Mouse (Mus musculus): ENCODE data around the gene Glrx2. TPM values are rescaled to one million over a fixed set of nuclear protein-coding genes. Genes with fewer than 3 reads are reported as not detected.

The Glrx2 gene
- polyA plus RNA-seq, 1 experiment from 2014 or later = 131 TPM

DNA sequence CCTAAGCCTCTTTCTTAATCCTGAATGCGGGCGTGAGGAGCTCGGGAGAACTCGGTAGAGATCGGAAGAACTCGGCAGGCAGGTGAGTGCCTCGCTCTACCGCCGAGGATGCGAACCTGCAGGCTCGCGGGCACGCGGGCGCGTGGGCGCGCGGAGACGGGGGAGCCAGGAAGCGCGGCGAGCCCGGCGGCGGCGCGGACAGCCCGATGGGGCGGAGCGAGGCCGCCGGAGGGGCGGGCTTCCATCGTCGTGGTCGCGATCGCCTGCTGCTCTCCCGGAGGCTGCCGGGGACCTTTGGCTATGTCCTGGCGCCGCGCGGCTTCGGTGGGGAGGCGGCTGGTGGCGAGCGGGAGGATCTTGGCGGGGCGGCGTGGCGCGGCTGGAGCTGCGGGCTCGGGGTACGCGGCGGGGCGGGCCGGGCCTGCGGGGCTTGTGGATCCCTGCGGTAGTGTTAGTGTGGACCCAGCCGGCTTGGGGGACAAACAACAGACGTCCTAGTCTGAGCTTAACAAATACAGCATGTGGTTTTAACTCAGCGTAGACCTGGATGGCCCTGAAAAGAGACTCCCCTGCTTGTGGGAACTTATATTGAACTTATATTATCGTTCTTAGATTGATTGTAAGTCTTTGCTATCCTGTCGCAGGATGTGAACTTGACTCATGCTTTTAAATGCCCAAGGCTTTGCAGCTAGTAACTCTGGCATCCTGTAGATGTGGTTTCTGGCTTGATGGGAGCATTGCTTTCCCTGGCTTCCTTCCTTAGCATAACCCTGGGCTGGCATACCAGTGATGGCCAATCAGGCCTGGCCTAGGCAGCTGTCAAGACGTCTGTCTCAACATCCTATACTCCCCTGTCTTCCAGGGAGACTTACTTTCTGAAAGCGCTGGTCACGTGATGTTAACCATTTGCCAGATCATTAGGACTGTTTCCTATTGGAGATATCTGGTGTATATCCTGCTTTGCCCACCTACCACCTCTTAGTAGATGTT lies 23.5 kb downstream of the Glrx2 start:
- Histone ChIP-seq H3K4me3 (ENCODE audit: low read depth, low read length) (peak overlapping the region; percentile 72), H3K9me3 (replicated peaks; ENCODE audit: control insufficient read depth, low read length) (no peaks in the 10 kb centered on the region), H3K27ac (ENCODE audit: low read depth, low read length) (peak overlapping the region; percentile 91), H3K4me1 (ENCODE audit: control insufficient read depth, insufficient read depth, low read length) (peaks cover 7% of the 10 kb centered on the region), H3K27me3 (replicated peaks; ENCODE audit: control insufficient read depth, insufficient read depth, low read length) (no peaks in the 10 kb centered on the region), H3K9ac (ENCODE audit: low read length) (peak overlapping the region; percentile 88), H3K4me2 (ENCODE audit: low read length) (peak overlapping the region; percentile 80), H3K36me3 (ENCODE audit: control insufficient read depth, insufficient read depth, low read length) (peaks cover 16% of the 10 kb centered on the region)
- WGBS = 2% methylated on average over 70 of the region's 71 CpGs
- peak; percentile 89 for ATAC-seq
- DNase-seq (ENCODE audit: low spot score) = peak; percentile 93

DNA sequence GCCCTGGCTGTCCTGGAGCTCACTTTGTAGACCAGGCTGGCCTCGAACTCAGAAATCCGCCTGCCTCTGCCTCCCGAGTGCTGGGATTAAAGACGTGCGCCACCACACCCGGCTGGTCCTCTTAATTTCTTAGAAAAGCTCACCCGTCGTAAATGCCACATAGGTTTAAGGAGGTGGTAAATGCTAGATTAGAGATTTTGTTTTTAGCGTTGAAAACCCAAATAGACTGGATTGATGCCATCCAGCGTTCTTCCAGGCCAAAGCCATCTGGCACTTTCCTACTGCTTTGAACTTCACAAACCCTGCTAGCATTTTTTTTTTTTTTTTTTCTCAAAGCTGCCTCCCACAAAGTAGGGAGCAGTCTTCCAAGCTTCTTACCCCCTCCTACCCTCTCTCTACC lies 24.4 kb downstream of the Glrx2 start:
- H3K27ac ChIP-seq (ENCODE audit: low read depth, low read length) = no peak overlapping the region
- peak; percentile 16 for DNase-seq (ENCODE audit: low spot score)
- H3K27me3 ChIP-seq (replicated peaks; ENCODE audit: control insufficient read depth, insufficient read depth, low read length) = no peaks in the 10 kb centered on the region
- peak overlapping the region; percentile 80 for H3K4me2 ChIP-seq (ENCODE audit: low read length)
- H3K4me3 ChIP-seq (ENCODE audit: low read depth, low read length) = no peak overlapping the region
- peaks cover 26% of the 10 kb centered on the region for H3K36me3 ChIP-seq (ENCODE audit: control insufficient read depth, insufficient read depth, low read length)
- 73% methylated on average over 9 of the region's 10 CpGs for WGBS
- no peaks in the 10 kb centered on the region for H3K9me3 ChIP-seq (replicated peaks; ENCODE audit: control insufficient read depth, low read length)
- no peak for ATAC-seq
- H3K9ac ChIP-seq (ENCODE audit: low read length) = no peak overlapping the region
- H3K4me1 ChIP-seq (ENCODE audit: control insufficient read depth, insufficient read depth, low read length) = peaks cover 7% of the 10 kb centered on the region

DNA sequence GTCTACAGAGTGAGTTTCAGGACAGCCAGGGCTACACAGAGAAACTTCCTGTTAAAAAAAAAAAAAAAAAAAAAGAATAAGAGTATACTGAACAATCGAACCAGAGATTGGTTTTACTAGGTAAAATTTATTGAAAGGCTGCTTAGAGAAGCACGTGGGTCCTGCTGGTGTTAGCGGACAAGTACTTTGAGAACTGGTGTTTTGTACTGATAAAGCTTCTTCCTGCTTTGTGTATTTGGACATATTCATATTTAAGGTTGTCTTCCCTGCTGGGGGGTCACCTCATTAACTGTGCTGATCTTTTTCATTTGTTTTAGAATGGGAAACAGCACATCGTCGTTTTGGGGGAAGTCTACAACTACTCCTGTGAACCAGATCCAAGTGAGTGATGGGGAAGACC lies 25.2 kb downstream of the Glrx2 start:
- no peak overlapping the region for H3K9ac ChIP-seq (ENCODE audit: low read length)
- DNase-seq (ENCODE audit: low spot score) (no peak), ATAC-seq (no peak)
- no peaks in the 10 kb centered on the region for H3K27me3 ChIP-seq (replicated peaks; ENCODE audit: control insufficient read depth, insufficient read depth, low read length)
- H3K4me3 ChIP-seq (ENCODE audit: low read depth, low read length) = no peak overlapping the region
- H3K9me3 ChIP-seq (replicated peaks; ENCODE audit: control insufficient read depth, low read length) = no peaks in the 10 kb centered on the region
- peaks cover 32% of the 10 kb centered on the region for H3K36me3 ChIP-seq (ENCODE audit: control insufficient read depth, insufficient read depth, low read length)
- WGBS = 61% methylated on average over 5 of the region's 5 CpGs
- peaks cover 7% of the 10 kb centered on the region for H3K4me1 ChIP-seq (ENCODE audit: control insufficient read depth, insufficient read depth, low read length)
- H3K27ac ChIP-seq (ENCODE audit: low read depth, low read length) = no peak overlapping the region
- no peak overlapping the region for H3K4me2 ChIP-seq (ENCODE audit: low read length)

DNA sequence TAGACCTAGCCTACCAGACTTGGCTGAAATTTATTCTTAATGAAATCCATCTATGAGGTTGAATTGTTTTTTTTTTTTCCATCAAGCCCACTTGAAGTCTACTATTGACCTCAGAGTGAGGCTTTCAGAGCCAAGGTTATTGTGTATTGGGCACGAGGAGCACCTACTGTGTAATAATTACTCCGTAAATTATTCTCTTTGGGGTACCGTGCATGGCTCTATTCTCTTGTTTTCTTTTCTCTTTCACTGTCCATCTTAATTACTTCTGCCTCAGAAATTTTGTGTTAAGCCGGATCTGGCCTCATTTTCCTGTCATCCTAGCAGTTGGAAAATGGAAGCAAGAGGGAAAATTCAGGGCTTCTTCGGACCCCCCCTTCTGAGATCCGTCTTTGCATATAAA lies 26.0 kb downstream of the Glrx2 start:
- H3K4me1 ChIP-seq (ENCODE audit: control insufficient read depth, insufficient read depth, low read length) = peaks cover 7% of the 10 kb centered on the region
- 0 out of 2 replicates have a peak overlapping the region, but pooled peaks have one; percentile 1 for H3K4me2 ChIP-seq (ENCODE audit: low read length)
- no peaks in the 10 kb centered on the region for H3K27me3 ChIP-seq (replicated peaks; ENCODE audit: control insufficient read depth, insufficient read depth, low read length)
- 6% methylated on average over 6 of the region's 6 CpGs for WGBS
- H3K27ac ChIP-seq (ENCODE audit: low read depth, low read length) = peak overlapping the region; percentile 53; the same call in 1 of the 2 replicates
- no peak overlapping the region for H3K4me3 ChIP-seq (ENCODE audit: low read depth, low read length)
- H3K9ac ChIP-seq (ENCODE audit: low read length) = no peak overlapping the region
- peaks cover 40% of the 10 kb centered on the region for H3K36me3 ChIP-seq (ENCODE audit: control insufficient read depth, insufficient read depth, low read length)
- no peaks in the 10 kb centered on the region for H3K9me3 ChIP-seq (replicated peaks; ENCODE audit: control insufficient read depth, low read length)
- peak; percentile 45 for ATAC-seq
- peak; percentile 77 for DNase-seq (ENCODE audit: low spot score)

DNA sequence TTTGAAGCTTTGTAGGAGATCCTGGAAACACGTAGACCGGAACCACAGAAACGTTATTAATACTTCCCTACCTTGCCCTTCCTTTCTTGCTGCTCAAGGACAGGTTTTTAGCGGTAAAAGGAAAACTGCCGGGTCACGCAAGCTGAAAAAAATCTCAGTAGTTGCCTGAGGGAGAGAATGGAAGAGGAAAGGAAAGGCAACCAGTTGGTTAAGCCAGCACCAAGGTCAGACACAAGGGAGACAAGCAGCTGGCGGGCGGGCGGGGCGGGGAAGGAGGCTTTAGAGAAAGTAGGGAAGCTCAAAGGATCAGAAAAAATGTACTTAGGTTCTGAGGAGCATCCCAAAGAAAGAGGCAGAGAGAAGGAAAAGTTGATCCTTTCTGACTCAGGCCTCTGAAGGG lies 29.7 kb downstream of the Glrx2 start:
- Histone ChIP-seq H3K27ac (ENCODE audit: low read depth, low read length) (no peak overlapping the region), H3K4me1 (ENCODE audit: control insufficient read depth, insufficient read depth, low read length) (peaks cover under 1% of the 10 kb centered on the region), H3K4me2 (ENCODE audit: low read length) (no peak overlapping the region), H3K4me3 (ENCODE audit: low read depth, low read length) (no peak overlapping the region), H3K9me3 (replicated peaks; ENCODE audit: control insufficient read depth, low read length) (no peaks in the 10 kb centered on the region), H3K27me3 (replicated peaks; ENCODE audit: control insufficient read depth, insufficient read depth, low read length) (no peaks in the 10 kb centered on the region), H3K36me3 (ENCODE audit: control insufficient read depth, insufficient read depth, low read length) (peaks cover 51% of the 10 kb centered on the region), H3K9ac (ENCODE audit: low read length) (no peak overlapping the region)
- no peak for DNase-seq (ENCODE audit: low spot score)
- 86% methylated on average over 10 of the region's 10 CpGs for WGBS
- ATAC-seq = no peak

DNA sequence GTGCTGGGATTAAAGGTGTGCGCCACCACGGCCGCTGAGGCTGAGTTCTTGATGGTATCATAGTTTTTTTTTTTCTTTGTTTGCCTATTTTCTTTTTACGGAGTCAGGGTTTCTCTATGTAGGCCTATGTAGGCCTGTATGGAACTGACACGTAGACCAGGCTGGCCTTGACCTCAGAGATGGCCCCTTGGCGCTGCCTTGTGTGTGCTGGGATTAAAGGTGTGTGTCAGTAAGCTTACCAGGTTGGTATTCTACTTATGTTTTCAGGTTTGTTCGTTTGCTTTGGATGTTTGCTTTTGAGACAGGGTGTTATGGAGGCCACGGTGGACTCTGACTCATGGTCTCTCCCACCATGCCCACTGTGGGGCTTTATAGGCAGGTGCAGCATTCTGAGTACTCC lies 46.0 kb downstream of the Glrx2 start:
- ATAC-seq (no peak), DNase-seq (ENCODE audit: low spot score) (no peak)
- Histone ChIP-seq H3K27me3 (replicated peaks; ENCODE audit: control insufficient read depth, insufficient read depth, low read length) (no peaks in the 10 kb centered on the region), H3K36me3 (ENCODE audit: control insufficient read depth, insufficient read depth, low read length) (peaks cover 84% of the 10 kb centered on the region), H3K9me3 (replicated peaks; ENCODE audit: control insufficient read depth, low read length) (no peaks in the 10 kb centered on the region), H3K4me2 (ENCODE audit: low read length) (no peak overlapping the region), H3K4me1 (ENCODE audit: control insufficient read depth, insufficient read depth, low read length) (no peaks in the 10 kb centered on the region), H3K27ac (ENCODE audit: low read depth, low read length) (no peak overlapping the region), H3K9ac (ENCODE audit: low read length) (no peak overlapping the region), H3K4me3 (ENCODE audit: low read depth, low read length) (no peak overlapping the region)
- WGBS = 95% methylated on average over 8 of the region's 8 CpGs

DNA sequence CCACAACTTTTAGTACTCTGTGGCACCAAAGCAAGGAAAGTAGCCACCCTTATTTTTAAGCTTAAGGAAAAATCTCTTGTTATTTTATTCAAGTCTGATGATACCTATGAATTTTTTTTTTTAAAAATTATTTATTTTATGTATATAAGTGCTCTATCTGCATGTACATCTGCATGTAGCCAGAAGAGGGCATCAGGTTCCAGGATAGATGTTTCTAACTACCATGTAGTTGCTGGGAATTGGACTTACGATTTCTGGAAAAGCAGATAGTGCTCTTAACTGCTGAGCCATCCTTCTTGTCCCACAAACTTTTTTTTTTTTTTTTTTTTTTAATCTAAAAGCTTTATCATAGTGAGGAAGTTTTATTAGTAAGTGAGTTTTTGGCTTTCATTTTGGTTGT lies 48.3 kb downstream of the Glrx2 start:
- Histone ChIP-seq H3K9me3 (replicated peaks; ENCODE audit: control insufficient read depth, low read length) (no peaks in the 10 kb centered on the region), H3K27me3 (replicated peaks; ENCODE audit: control insufficient read depth, insufficient read depth, low read length) (no peaks in the 10 kb centered on the region), H3K27ac (ENCODE audit: low read depth, low read length) (no peak overlapping the region), H3K36me3 (ENCODE audit: control insufficient read depth, insufficient read depth, low read length) (peaks cover 67% of the 10 kb centered on the region), H3K4me3 (ENCODE audit: low read depth, low read length) (no peak overlapping the region), H3K4me2 (ENCODE audit: low read length) (no peak overlapping the region), H3K4me1 (ENCODE audit: control insufficient read depth, insufficient read depth, low read length) (no peaks in the 10 kb centered on the region), H3K9ac (ENCODE audit: low read length) (no peak overlapping the region)
- ATAC-seq = no peak
- 79% methylated on average over 1 of the region's 1 CpGs for WGBS
- DNase-seq (ENCODE audit: low spot score) = peak; percentile 32

DNA sequence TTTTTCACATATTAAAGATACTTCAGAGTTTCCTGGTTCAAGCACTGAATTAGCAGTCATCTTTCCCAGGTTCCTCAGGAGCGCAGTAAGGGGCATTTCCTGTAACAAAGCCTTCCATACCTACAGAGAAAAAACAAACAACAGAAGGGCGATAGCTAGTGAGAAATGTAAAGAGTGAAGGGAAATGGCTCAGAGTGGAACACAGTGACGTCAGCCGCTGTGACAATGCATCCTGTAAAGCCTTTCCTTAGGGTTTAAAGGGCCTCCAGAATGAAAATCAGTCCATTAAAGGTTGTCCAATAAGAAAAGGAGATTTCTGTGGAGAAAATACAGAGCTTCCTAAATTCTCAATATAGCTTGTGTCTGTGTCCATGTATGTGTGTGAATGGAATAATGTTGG lies 49.7 kb downstream of the Glrx2 start:
- no peak overlapping the region for H3K27ac ChIP-seq (ENCODE audit: low read depth, low read length)
- no peak overlapping the region for H3K4me3 ChIP-seq (ENCODE audit: low read depth, low read length)
- H3K27me3 ChIP-seq (replicated peaks; ENCODE audit: control insufficient read depth, insufficient read depth, low read length) = no peaks in the 10 kb centered on the region
- no peak overlapping the region for H3K4me2 ChIP-seq (ENCODE audit: low read length)
- H3K9me3 ChIP-seq (replicated peaks; ENCODE audit: control insufficient read depth, low read length) = no peaks in the 10 kb centered on the region
- H3K9ac ChIP-seq (ENCODE audit: low read length) = no peak overlapping the region
- DNase-seq (ENCODE audit: low spot score) (no peak), ATAC-seq (no peak)
- WGBS = 89% methylated on average over 4 of the region's 4 CpGs
- H3K36me3 ChIP-seq (ENCODE audit: control insufficient read depth, insufficient read depth, low read length) = peaks cover 67% of the 10 kb centered on the region
- no peaks in the 10 kb centered on the region for H3K4me1 ChIP-seq (ENCODE audit: control insufficient read depth, insufficient read depth, low read length)

DNA sequence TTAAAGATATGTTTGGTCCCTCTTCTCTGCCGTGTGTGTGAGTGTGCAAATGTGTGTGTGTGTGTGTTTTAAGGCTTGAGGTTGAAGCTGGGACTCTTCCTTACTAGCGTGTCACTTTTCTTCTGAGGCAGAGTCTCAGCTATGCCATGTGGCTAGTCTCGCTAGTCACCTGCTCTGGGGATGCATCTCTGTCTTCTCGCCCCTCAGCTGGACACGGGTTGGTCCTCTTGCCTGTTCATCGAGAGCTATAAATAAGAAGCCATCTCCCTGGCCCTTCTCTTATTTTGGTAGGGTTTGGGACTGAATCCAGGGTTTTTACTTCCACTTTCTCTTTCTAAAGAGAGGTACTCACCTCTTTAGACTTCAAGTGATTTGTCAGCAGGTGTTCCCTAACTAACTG lies 50.1 kb downstream of the Glrx2 start:
- Histone ChIP-seq H3K4me2 (ENCODE audit: low read length) (no peak overlapping the region), H3K27me3 (replicated peaks; ENCODE audit: control insufficient read depth, insufficient read depth, low read length) (no peaks in the 10 kb centered on the region), H3K36me3 (ENCODE audit: control insufficient read depth, insufficient read depth, low read length) (peaks cover 62% of the 10 kb centered on the region), H3K9ac (ENCODE audit: low read length) (no peak overlapping the region), H3K27ac (ENCODE audit: low read depth, low read length) (no peak overlapping the region), H3K4me3 (ENCODE audit: low read depth, low read length) (no peak overlapping the region), H3K4me1 (ENCODE audit: control insufficient read depth, insufficient read depth, low read length) (no peaks in the 10 kb centered on the region), H3K9me3 (replicated peaks; ENCODE audit: control insufficient read depth, low read length) (no peaks in the 10 kb centered on the region)
- no peak for DNase-seq (ENCODE audit: low spot score)
- 96% methylated on average over 6 of the region's 6 CpGs for WGBS
- no peak for ATAC-seq
